Mouse (Mus musculus): ENCODE results near the gene Kdm2a. TPM values are rescaled to one million over a fixed set of nuclear protein-coding genes. Genes with fewer than 3 reads are reported as not detected.

Gene Kdm2a
- total and polyA plus RNA-seq, 3 experiments, result 17.3 to 51.9 (median 23.1) TPM

DNA sequence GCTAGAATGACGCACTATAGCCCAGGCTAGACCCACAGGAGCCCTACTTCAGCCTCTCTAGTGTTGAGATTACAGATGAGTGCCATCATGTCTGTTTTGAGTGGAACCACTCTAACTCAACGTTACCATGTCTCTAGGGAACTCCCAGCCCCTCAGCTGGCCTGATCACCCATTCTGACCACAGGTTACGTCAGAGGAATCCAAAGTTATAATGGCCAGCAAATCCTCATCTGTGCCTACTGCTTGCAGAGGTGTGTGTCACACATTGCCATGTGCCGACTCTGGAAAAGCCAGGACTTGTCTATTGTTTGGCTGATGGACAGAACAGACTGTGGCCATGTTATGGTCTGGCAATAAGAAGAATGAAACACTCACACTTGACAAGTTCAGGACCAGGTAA, 102.7 kb downstream of the Kdm2a start:
- H3K4me1 ChIP-seq (ENCODE audit: control insufficient read depth in 1 of 2, insufficient read depth in 2 of 2), result peaks cover 75 to 97% of the 10 kb centered on the region in 2 experiments
- in situ Hi-C loops (cut with MboI; ENCODE audit: low pct_ligation_motif_present, low pct_unique_long_range_greater_than_20kb, low sequenced_read_pairs), result no loop called here
- H3K79me2 ChIP-seq (replicated peaks; ENCODE audit: control insufficient read depth, extremely low read depth, insufficient read depth, poor library complexity, severe bottlenecking), result peaks cover 85% of the 10 kb centered on the region
- no peak for TF ChIP-seq ZKSCAN1 (IDR thresholded peaks at IDR 0.05; ENCODE audit: borderline replicate concordance, low read depth, low read length)
- TF ChIP-seq ETS1 (conservative IDR thresholded peaks at IDR 0.05; ENCODE audit: low read depth, low read length), result peak; percentile 86
- TF ChIP-seq BHLHE40 (IDR thresholded peaks at IDR 0.05; ENCODE audit: low read depth, low read length), result peak; percentile 43; the same call in 1 of the 2 replicates
- 0 out of 2 replicates have a peak, but pooled peaks have one; percentile 20 for TF ChIP-seq SIN3A (IDR thresholded peaks at IDR 0.05; ENCODE audit: low read length)
- no peak overlapping the region for H3K9ac ChIP-seq (ENCODE audit: insufficient read depth, low read depth)
- DNase-seq (ENCODE audit: extremely low read depth), result no peak
- peaks cover 15% of the 10 kb centered on the region for H3K9me3 ChIP-seq (replicated peaks; ENCODE audit: low read length)
- peak overlapping the region; percentile 86 for H3K27ac ChIP-seq (ENCODE audit: insufficient read depth, low read depth)
- no peaks in the 10 kb centered on the region for H3K27me3 ChIP-seq (replicated peaks)
- no peak overlapping the region for H3K4me2 ChIP-seq (ENCODE audit: insufficient read depth, low read depth, poor library complexity, severe bottlenecking)
- peaks cover 54 to 80% of the 10 kb centered on the region in 2 experiments for H3K36me3 ChIP-seq (replicated peaks in 1 of 2; ENCODE audit: control insufficient read depth in 1 of 2, insufficient read depth in 1 of 2, low read length in 1 of 2)
- dilution Hi-C loops (cut with MboI; ENCODE audit: extremely low pct_ligation_motif_present, extremely low pct_unique_long_range_greater_than_20kb, low sequenced_read_pairs), result no loop called here
- H3K4me3 ChIP-seq (replicated peaks in 1 of 3; ENCODE audit: low read depth in 2 of 3, low read length in 2 of 3, poor library complexity in 1 of 3), result no peak overlapping the region

DNA sequence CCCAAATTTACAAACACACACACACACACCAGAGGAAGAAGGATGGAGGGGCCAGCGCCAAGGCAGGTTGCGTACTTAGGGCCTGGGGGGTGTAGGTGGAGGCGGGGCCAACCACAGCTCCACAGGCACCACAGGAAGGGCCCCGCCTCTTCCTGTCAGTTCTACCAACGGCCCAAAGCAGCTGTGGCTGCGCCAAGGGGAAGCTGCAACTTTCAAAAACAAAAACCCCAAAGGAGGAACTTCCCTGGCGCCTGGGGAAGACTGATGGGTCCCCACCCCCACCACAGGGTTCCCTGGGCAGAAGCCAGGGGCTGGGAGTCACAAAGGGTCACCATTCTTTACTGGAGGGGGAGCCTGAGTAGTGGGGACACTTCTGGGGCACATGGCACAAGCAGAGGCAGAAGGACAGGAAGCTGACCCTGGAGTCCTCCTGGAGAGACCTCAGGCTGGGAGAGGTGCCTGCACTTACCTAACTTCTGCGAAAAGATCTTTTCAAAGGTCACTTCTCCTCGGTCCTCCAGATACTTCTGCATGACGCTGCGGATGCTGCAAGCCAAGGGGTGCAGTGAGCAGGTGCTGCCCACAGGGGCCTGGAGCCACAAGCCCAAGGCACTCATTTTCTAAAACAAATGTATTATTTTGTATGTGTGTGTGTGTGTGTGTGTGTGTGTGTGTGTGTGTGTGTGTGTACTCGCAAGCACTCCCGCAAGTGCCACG, 103.5 kb downstream of the Kdm2a start:
- DNase-seq (ENCODE audit: extremely low read depth), result peak; percentile 91
- peak overlapping the region in 2 of 3 experiments; percentile 4 to 17 for H3K4me3 ChIP-seq (replicated peaks in 1 of 3; ENCODE audit: low read depth in 2 of 3, low read length in 2 of 3, poor library complexity in 1 of 3)
- H3K9ac ChIP-seq (ENCODE audit: insufficient read depth, low read depth), result no peak overlapping the region
- peak overlapping the region; percentile 86 for H3K27ac ChIP-seq (ENCODE audit: insufficient read depth, low read depth)
- in situ Hi-C loops (cut with MboI; ENCODE audit: low pct_ligation_motif_present, low pct_unique_long_range_greater_than_20kb, low sequenced_read_pairs), result no loop called here
- peaks cover 62 to 88% of the 10 kb centered on the region in 2 experiments for H3K36me3 ChIP-seq (replicated peaks in 1 of 2; ENCODE audit: control insufficient read depth in 1 of 2, insufficient read depth in 1 of 2, low read length in 1 of 2)
- H3K79me2 ChIP-seq (replicated peaks; ENCODE audit: control insufficient read depth, extremely low read depth, insufficient read depth, poor library complexity, severe bottlenecking), result peaks cover 77% of the 10 kb centered on the region
- peaks cover 72 to 97% of the 10 kb centered on the region in 2 experiments for H3K4me1 ChIP-seq (ENCODE audit: control insufficient read depth in 1 of 2, insufficient read depth in 2 of 2)
- dilution Hi-C loops (cut with MboI; ENCODE audit: extremely low pct_ligation_motif_present, extremely low pct_unique_long_range_greater_than_20kb, low sequenced_read_pairs), result no loop called here
- no peaks in the 10 kb centered on the region for H3K27me3 ChIP-seq (replicated peaks)
- peak overlapping the region; percentile 53 for H3K4me2 ChIP-seq (ENCODE audit: insufficient read depth, low read depth, poor library complexity, severe bottlenecking)
- peaks cover 18% of the 10 kb centered on the region for H3K9me3 ChIP-seq (replicated peaks; ENCODE audit: low read length)
- TF ChIP-seq ETS1 (conservative IDR thresholded peaks at IDR 0.05; ENCODE audit: low read depth, low read length) (peak; percentile 91), IRF4 (IDR thresholded peaks at IDR 0.05; ENCODE audit: low read depth, low read length) (peak; percentile 74; the same call in 1 of the 2 replicates), MAX (IDR thresholded peaks at IDR 0.05; ENCODE audit: low read length) (no peak), KAT2A (IDR thresholded peaks at IDR 0.05; ENCODE audit: insufficient replicate concordance, low read length) (no peak), JUN (IDR thresholded peaks at IDR 0.05; ENCODE audit: insufficient read depth, low read depth, low read length) (no peak), SMC3 (IDR thresholded peaks at IDR 0.05; ENCODE audit: low read depth, low read length) (no peak), TCF12 (IDR thresholded peaks at IDR 0.05; ENCODE audit: low read depth, low read length) (peak; percentile 86), UBTF (IDR thresholded peaks at IDR 0.05; ENCODE audit: low read depth, low read length) (no peak), E2F4 (IDR thresholded peaks at IDR 0.05; ENCODE audit: insufficient replicate concordance, low read depth, low read length) (no peak), BHLHE40 (IDR thresholded peaks at IDR 0.05; ENCODE audit: low read depth, low read length) (peak; percentile 70), NRF1 (IDR thresholded peaks at IDR 0.05; ENCODE audit: low read depth, low read length) (0 out of 2 replicates have a peak, but pooled peaks have one; percentile 21), JUND (conservative IDR thresholded peaks at IDR 0.05; ENCODE audit: low read depth, low read length) (no peak), HCFC1 (IDR thresholded peaks at IDR 0.05; ENCODE audit: low read depth, low read length) (peak; percentile 57), CTCF (conservative IDR thresholded peaks at IDR 0.05 in 1 of 2, IDR thresholded peaks at IDR 0.05 in 1 of 2; ENCODE audit: low read depth in 2 of 2, low read length in 2 of 2) (no peak), CHD2 (IDR thresholded peaks at IDR 0.05; ENCODE audit: low read length) (peak; percentile 90), CHD1 (IDR thresholded peaks at IDR 0.05; ENCODE audit: low read depth, low read length) (peak; percentile 56; the same call in 1 of the 2 replicates), GABPA (IDR thresholded peaks at IDR 0.05; ENCODE audit: insufficient replicate concordance, low read depth, low read length) (no peak), MXI1 (IDR thresholded peaks at IDR 0.05; ENCODE audit: low read depth, low read length) (peak; percentile 77), POLR2A (IDR thresholded peaks at IDR 0.05; ENCODE audit: low read depth, low read length) (0 out of 2 replicates have a peak, but pooled peaks have one; percentile 14), SIN3A (IDR thresholded peaks at IDR 0.05; ENCODE audit: low read length) (peak; percentile 96), MAZ (IDR thresholded peaks at IDR 0.05; ENCODE audit: low read depth, low read length) (peak; percentile 67), ZC3H11A (IDR thresholded peaks at IDR 0.05; ENCODE audit: low read depth, low read length) (no peak), EP300 (IDR thresholded peaks at IDR 0.05; ENCODE audit: low read length) (peak; percentile 75; the same call in 1 of the 2 replicates), ZNF384 (IDR thresholded peaks at IDR 0.05; ENCODE audit: low read depth, low read length) (no peak), RCOR1 (conservative IDR thresholded peaks at IDR 0.05; ENCODE audit: low read depth, low read length) (no peak), POLR2AphosphoS2 (IDR thresholded peaks at IDR 0.05; ENCODE audit: low read depth, low read length) (peak; percentile 42; the same call in 1 of the 2 replicates), ZMIZ1 (IDR thresholded peaks at IDR 0.05; ENCODE audit: low read depth, low read length) (no peak), USF1 (IDR thresholded peaks at IDR 0.05; ENCODE audit: low read depth, low read length) (no peak), RAD21 (IDR thresholded peaks at IDR 0.05; ENCODE audit: low read depth, low read length) (no peak), USF2 (conservative IDR thresholded peaks at IDR 0.05; ENCODE audit: low read depth, low read length) (no peak)
